Mouse (Mus musculus): Measurements from ENCODE around the gene Trarg1. TPM values are rescaled to one million over a fixed set of nuclear protein-coding genes. Genes with fewer than 3 reads are reported as not detected.
A peak's percentile ranks its signal among the peaks of the same experiment; 100 is the strongest.

Trarg1 gene
- polyA plus RNA-seq, 1 experiment from 2014 or later = 0.07 TPM

GRCm38 (mm10) chr11:76645955-76646354 is 33.7 kb upstream of the Trarg1 start:
- Histone ChIP-seq H3K27ac (ENCODE audit: low read depth) (no peak overlapping the region), H3K4me1 (ENCODE audit: insufficient read depth) (0 out of 2 replicates have a peak, but pooled peaks cover 2% of the 10 kb centered on the region), H3K36me3 (ENCODE audit: insufficient read depth) (no peaks in the 10 kb centered on the region), H3K9ac (no peak overlapping the region), H3K4me3 (ENCODE audit: low read depth, low read length) (no peak overlapping the region), H3K9me3 (ENCODE audit: low read depth, low read length) (no peaks in the 10 kb centered on the region), H3K27me3 (ENCODE audit: insufficient read depth, low read length) (no peaks in the 10 kb centered on the region), H3K4me2 (peak overlapping the region; percentile 52)
- peak; percentile 86 for ATAC-seq (ENCODE audit: insufficient read depth)
- TF ChIP-seq CTCF (IDR thresholded peaks at IDR 0.05; ENCODE audit: low read depth) = peak; percentile 98
- 1% methylated on average over 19 of the region's 19 CpGs for WGBS
- peak; percentile 98 for DNase-seq

DNA sequence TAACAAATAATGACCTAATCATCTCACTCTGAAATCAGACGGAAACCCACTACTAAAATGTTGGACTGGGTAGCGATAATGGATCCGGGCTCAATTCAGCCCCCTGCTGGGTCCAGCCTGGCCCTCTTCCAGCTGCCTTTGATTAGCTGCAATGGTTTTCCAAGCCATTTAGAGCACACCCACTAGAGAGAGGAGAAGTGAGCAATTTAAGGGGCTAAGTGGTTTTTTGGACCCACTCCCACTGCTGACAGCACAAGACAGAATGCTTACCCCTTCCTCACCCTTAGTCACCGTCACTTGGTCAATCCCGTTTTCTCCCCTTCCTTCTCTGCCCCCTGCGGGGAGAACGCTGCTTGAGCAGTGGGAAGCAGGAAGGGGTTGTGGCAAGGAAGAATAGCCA is 32.5 kb upstream of the Trarg1 start:
- DNase-seq = peak; percentile 11
- 0 out of 2 replicates have a peak overlapping the region, but pooled peaks have one; percentile 1 for H3K4me3 ChIP-seq (ENCODE audit: low read depth, low read length)
- no peak for TF ChIP-seq CTCF (IDR thresholded peaks at IDR 0.05; ENCODE audit: low read depth)

GRCm38 (mm10) chr11:76647500-76647899 is 32.1 kb upstream of the Trarg1 start:
- Histone ChIP-seq H3K27ac (ENCODE audit: low read depth) (no peak overlapping the region), H3K27me3 (ENCODE audit: insufficient read depth, low read length) (no peaks in the 10 kb centered on the region), H3K4me2 (peak overlapping the region; percentile 41), H3K4me1 (ENCODE audit: insufficient read depth) (0 out of 2 replicates have a peak, but pooled peaks cover 2% of the 10 kb centered on the region), H3K36me3 (ENCODE audit: insufficient read depth) (no peaks in the 10 kb centered on the region), H3K9ac (no peak overlapping the region), H3K4me3 (ENCODE audit: low read depth, low read length) (0 out of 2 replicates have a peak overlapping the region, but pooled peaks have one; percentile 1), H3K9me3 (ENCODE audit: low read depth, low read length) (no peaks in the 10 kb centered on the region)
- WGBS = 10% methylated on average over 9 of the region's 9 CpGs
- TF ChIP-seq CTCF (IDR thresholded peaks at IDR 0.05; ENCODE audit: low read depth) = peak; percentile 88
- no peak for ATAC-seq (ENCODE audit: insufficient read depth)
- peak; percentile 85 for DNase-seq

More for the DNA sequence above, 32.5 kb upstream of the Trarg1 start:
- H3K4me1 ChIP-seq (ENCODE audit: insufficient read depth) = 0 out of 2 replicates have a peak, but pooled peaks cover 2% of the 10 kb centered on the region
- no peak overlapping the region for H3K27ac ChIP-seq (ENCODE audit: low read depth)
- H3K4me2 ChIP-seq = peak overlapping the region; percentile 41
- ATAC-seq (ENCODE audit: insufficient read depth) = no peak
- H3K9ac ChIP-seq = no peak overlapping the region
- no peaks in the 10 kb centered on the region for H3K36me3 ChIP-seq (ENCODE audit: insufficient read depth)
- H3K27me3 ChIP-seq (ENCODE audit: insufficient read depth, low read length) = no peaks in the 10 kb centered on the region
- no peaks in the 10 kb centered on the region for H3K9me3 ChIP-seq (ENCODE audit: low read depth, low read length)
- WGBS = 8% methylated on average over 7 of the region's 7 CpGs

- no peak for TF ChIP-seq CTCF (IDR thresholded peaks at IDR 0.05; ENCODE audit: low read depth)
- H3K4me1 ChIP-seq (ENCODE audit: insufficient read depth) = 0 out of 2 replicates have a peak, but pooled peaks cover 2% of the 10 kb centered on the region
- ATAC-seq (ENCODE audit: insufficient read depth) (no peak), DNase-seq (no peak)
- H3K36me3 ChIP-seq (ENCODE audit: insufficient read depth) = no peaks in the 10 kb centered on the region
- H3K9me3 ChIP-seq (ENCODE audit: low read depth, low read length) = no peaks in the 10 kb centered on the region
- no peak overlapping the region for H3K4me3 ChIP-seq (ENCODE audit: low read depth, low read length)
- H3K27me3 ChIP-seq (ENCODE audit: insufficient read depth, low read length) = no peaks in the 10 kb centered on the region
- WGBS = 51% methylated on average over 11 of the region's 14 CpGs
- no peak overlapping the region for H3K27ac ChIP-seq (ENCODE audit: low read depth)
- no peak overlapping the region for H3K4me2 ChIP-seq
- no peak overlapping the region for H3K9ac ChIP-seq
Observed at GRCm38 (mm10) chr11:76650862-76651560, 28.6 kb upstream of the Trarg1 start.

DNA sequence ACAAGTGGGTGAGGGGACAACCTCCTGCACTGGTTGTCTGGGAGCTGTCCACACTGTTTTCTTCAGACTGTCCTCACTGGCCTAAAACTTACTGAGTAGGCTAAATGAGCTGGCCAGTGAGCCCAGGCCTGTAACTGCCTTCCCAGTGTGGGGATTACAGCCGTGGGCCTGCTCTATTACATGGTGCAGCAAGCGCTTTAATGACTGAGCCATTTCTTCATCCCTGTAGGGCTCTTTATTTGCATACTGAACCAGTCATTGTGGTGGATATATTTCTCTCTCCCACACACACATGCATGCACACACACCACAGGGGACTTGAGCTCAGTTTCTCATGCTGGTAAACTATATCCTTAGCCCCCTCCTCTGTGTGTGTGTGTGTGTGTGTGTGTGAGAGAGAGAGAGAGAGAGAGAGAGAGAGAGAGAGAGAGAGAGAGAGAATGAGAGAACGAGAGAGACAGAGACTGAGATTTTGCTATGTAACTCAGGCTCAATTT is 26.7 kb upstream of the Trarg1 start:
- 62% methylated on average over 3 of the region's 3 CpGs for WGBS
- no peak for ATAC-seq (ENCODE audit: insufficient read depth)
- H3K4me3 ChIP-seq (ENCODE audit: low read depth, low read length) = no peak overlapping the region

GRCm38 (mm10) chr11:76655106-76655505 is 24.5 kb upstream of the Trarg1 start:
- ATAC-seq (ENCODE audit: insufficient read depth) (no peak), DNase-seq (peak; percentile 88)
- WGBS = 6% methylated on average over 10 of the region's 10 CpGs
- H3K9me3 ChIP-seq (ENCODE audit: low read depth, low read length) = no peaks in the 10 kb centered on the region
- peak overlapping the region; percentile 52 for H3K4me2 ChIP-seq
- H3K4me3 ChIP-seq (ENCODE audit: low read depth, low read length) = no peak overlapping the region
- H3K27me3 ChIP-seq (ENCODE audit: insufficient read depth, low read length) = no peaks in the 10 kb centered on the region
- no peaks in the 10 kb centered on the region for H3K36me3 ChIP-seq (ENCODE audit: insufficient read depth)
- H3K9ac ChIP-seq = no peak overlapping the region
- TF ChIP-seq CTCF (IDR thresholded peaks at IDR 0.05; ENCODE audit: low read depth) = peak; percentile 73
- H3K27ac ChIP-seq (ENCODE audit: low read depth) = no peak overlapping the region
- no peaks in the 10 kb centered on the region for H3K4me1 ChIP-seq (ENCODE audit: insufficient read depth)

More for the DNA sequence above, 26.7 kb upstream of the Trarg1 start:
- no peak for DNase-seq
- TF ChIP-seq CTCF (IDR thresholded peaks at IDR 0.05; ENCODE audit: low read depth) = no peak
- Histone ChIP-seq H3K9me3 (ENCODE audit: low read depth, low read length) (no peaks in the 10 kb centered on the region), H3K36me3 (ENCODE audit: insufficient read depth) (no peaks in the 10 kb centered on the region), H3K4me2 (no peak overlapping the region), H3K4me1 (ENCODE audit: insufficient read depth) (no peaks in the 10 kb centered on the region), H3K27ac (ENCODE audit: low read depth) (no peak overlapping the region), H3K27me3 (ENCODE audit: insufficient read depth, low read length) (no peaks in the 10 kb centered on the region), H3K9ac (no peak overlapping the region)

GRCm38 (mm10) chr11:76657450-76657970 is 22.1 kb upstream of the Trarg1 start:
- no peak for TF ChIP-seq CTCF (IDR thresholded peaks at IDR 0.05; ENCODE audit: low read depth)
- H3K9me3 ChIP-seq (ENCODE audit: low read depth, low read length) = no peaks in the 10 kb centered on the region
- DNase-seq = peak; percentile 16
- no peaks in the 10 kb centered on the region for H3K36me3 ChIP-seq (ENCODE audit: insufficient read depth)
- WGBS = 42% methylated on average over 4 of the region's 4 CpGs
- H3K4me2 ChIP-seq = no peak overlapping the region
- no peak overlapping the region for H3K4me3 ChIP-seq (ENCODE audit: low read depth, low read length)
- H3K27ac ChIP-seq (ENCODE audit: low read depth) = no peak overlapping the region
- H3K4me1 ChIP-seq (ENCODE audit: insufficient read depth) = no peaks in the 10 kb centered on the region
- no peaks in the 10 kb centered on the region for H3K27me3 ChIP-seq (ENCODE audit: insufficient read depth, low read length)
- no peak for ATAC-seq (ENCODE audit: insufficient read depth)
- no peak overlapping the region for H3K9ac ChIP-seq

All from lung, embryonic 14.5 days (tissue).